Mouse (Mus musculus) cortical plate, adult 2 months (tissue): Measurements from ENCODE around the gene Pnkd.

Source experiments
- CTCF ChIP-seq: fragments of 200-500 bp; IDR thresholded peaks from 2 replicates; pipeline ENCODE4 v1.5.1; 2011; ENCODE audit warnings: mild to moderate bottlenecking, control low read depth, low read length; ENCODE audit not compliant: insufficient read depth; ENCODE audit errors: extremely low read depth
- POLR2A ChIP-seq: fragments of 200-500 bp; IDR thresholded peaks from 2 replicates; pipeline ENCODE4 v1.6.1; 2011; ENCODE audit warnings: mild to moderate bottlenecking, low read length, control low read depth; ENCODE audit not compliant: insufficient read depth; ENCODE audit errors: extremely low read depth

DNA sequence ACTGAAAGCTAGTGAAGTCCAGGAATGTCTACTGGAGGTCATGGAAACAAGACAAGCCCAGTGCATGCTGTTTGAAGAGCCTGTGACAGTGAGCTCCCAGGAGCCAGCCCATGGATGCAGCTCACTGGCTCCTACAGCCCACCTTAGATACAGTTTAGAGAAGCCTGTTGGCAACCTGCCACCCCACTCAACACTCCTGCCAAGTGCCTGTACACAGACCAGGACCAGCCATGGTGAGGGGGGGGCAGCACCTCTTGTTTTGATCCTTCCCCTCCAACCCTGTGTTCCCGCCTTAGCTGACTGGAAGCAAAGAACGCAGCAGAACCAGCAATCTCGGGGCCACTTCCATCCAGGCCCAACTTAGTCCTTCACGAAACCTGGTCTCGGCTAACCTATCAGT lies 5.4 kb downstream of the Pnkd start:
- TF ChIP-seq POLR2A (no peak), CTCF (no peak)
